Mouse (Mus musculus): ENCODE data around the gene Ccl21a. TPM values are rescaled to one million over a fixed set of nuclear protein-coding genes. Genes with fewer than 3 reads are reported as not detected.
"Not testable (repeated sequence)": the region's sequence is repeated elsewhere in the genome, so short reads cannot be mapped to it uniquely, and the experiment has no call there.

Ccl21a gene
- 248 and 325 TPM in 2 replicates for polyA plus RNA-seq (2012; rRNA removed)

DNA sequence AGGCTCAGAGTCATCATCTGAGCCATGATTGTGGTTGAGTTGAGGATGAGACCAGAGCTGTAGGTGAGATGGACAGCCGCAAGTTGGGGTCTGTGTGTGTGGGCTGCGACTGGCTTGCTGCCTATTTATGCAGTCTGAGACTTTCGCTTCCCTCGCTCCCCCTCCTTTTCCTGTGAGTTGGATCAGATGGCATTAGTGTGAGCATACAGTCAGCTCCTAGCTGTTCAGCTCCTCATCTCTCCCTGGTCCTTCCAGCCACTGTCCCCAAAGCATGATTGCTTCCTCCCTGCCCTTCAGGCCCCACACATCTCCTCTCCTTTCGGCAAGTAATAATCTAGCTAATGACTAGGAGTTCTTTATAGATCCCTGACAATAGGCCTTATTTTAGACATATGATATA is at the start of gene Ccl21a:
TSS of gene Ccl21a (minus strand) at position 101 of the 400 bp plus-strand sequence.
- H3K27ac ChIP-seq (ENCODE audit: insufficient read depth, low read length); H3K27me3 ChIP-seq (ENCODE audit: control insufficient read depth, insufficient read depth, low read length); H3K36me3 ChIP-seq (ENCODE audit: control insufficient read depth, insufficient read depth, low read length); H3K4me1 ChIP-seq (ENCODE audit: control insufficient read depth, insufficient read depth, insufficient read length); H3K4me3 ChIP-seq (ENCODE audit: extremely low read depth, insufficient read depth, insufficient read length); DNase-seq (ENCODE audit: low read depth in 1 of 2, low spot score in 2 of 2): not testable (repeated sequence)
- no CpG with 5 or more reads among the region's 5 CpGs for WGBS

DNA sequence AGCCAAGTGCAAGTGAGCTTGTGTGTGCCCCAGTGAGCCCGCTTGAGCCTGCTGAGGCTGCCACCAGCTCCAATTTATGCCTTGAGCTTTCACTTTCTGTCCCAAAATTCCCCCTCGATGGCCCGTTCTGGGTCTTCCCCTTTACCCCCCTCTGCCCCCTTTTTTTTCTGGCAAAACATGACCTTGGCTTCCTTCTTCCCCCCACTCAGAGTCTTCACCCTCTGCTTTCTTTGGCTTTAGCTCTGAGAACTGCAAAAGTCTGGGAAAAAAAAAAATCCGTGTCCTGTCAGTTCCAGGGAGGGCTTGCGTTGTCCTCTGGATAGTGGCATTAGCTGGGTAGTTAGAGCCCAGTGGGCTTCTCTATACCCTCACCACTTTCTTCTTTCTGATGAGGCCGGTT is 17.3 kb downstream of the Ccl21a start, which contains the start of gene Ccl19:
TSS of gene Ccl19 (minus strand) at position 101 of the 400 bp plus-strand sequence.
- WGBS = no CpG with 5 or more reads among the region's 6 CpGs
- not testable (repeated sequence) for DNase-seq (ENCODE audit: low read depth in 1 of 2, low spot score in 2 of 2); H3K4me1 ChIP-seq (ENCODE audit: control insufficient read depth, insufficient read depth, insufficient read length); H3K36me3 ChIP-seq (ENCODE audit: control insufficient read depth, insufficient read depth, low read length); H3K4me3 ChIP-seq (ENCODE audit: extremely low read depth, insufficient read depth, insufficient read length); H3K27me3 ChIP-seq (ENCODE audit: control insufficient read depth, insufficient read depth, low read length); H3K27ac ChIP-seq (ENCODE audit: insufficient read depth, low read length)

DNA sequence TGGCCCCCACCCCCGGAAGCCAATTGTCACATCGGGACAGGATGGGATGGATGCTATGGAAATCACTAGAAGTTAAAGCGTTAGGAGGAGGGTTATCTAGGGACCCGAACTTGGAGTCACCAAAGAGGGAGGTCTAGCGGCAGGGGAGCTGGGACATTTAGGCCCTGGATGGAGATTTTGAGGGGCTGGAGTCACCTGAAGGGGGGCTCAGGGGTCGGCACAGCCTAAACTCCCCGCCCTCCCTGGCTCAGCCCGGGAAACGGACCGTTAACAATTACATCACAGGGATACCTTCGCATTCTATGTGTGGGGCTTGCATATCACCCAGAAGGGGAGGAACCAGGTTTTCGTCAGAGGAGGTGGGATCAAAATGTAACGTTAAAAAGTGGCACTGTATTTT is 38.5 kb downstream of the Ccl21a start, which contains the start of gene 4930578G10Rik:
TSS of gene 4930578G10Rik (plus strand) at position 301 of the 400 bp plus-strand sequence.
- not testable (repeated sequence) for H3K27me3 ChIP-seq (ENCODE audit: control insufficient read depth, insufficient read depth, low read length); H3K27ac ChIP-seq (ENCODE audit: insufficient read depth, low read length); H3K36me3 ChIP-seq (ENCODE audit: control insufficient read depth, insufficient read depth, low read length); DNase-seq (ENCODE audit: low read depth in 1 of 2, low spot score in 2 of 2); H3K4me1 ChIP-seq (ENCODE audit: control insufficient read depth, insufficient read depth, insufficient read length); H3K4me3 ChIP-seq (ENCODE audit: extremely low read depth, insufficient read depth, insufficient read length)
- WGBS = no CpG with 5 or more reads among the region's 13 CpGs

Other genes with a start within 250 kb of the Ccl21a start
- 0.02 TPM in 1 of 2 replicates, not detected in the other for gene Fam205a2, start 245.8 kb downstream of the Ccl21a start, polyA plus RNA-seq (2012; rRNA removed)
- 1.4 and 1.7 TPM in 2 replicates for gene Gm10591, start 161.8 kb downstream of the Ccl21a start, polyA plus RNA-seq (2012; rRNA removed)
- gene Gm2564, start 144.3 kb downstream of the Ccl21a start, polyA plus RNA-seq (2012; rRNA removed) = 39.5 and 46.7 TPM in 2 replicates
- gene Ccl27b, start 118.7 kb downstream of the Ccl21a start, polyA plus RNA-seq (2012; rRNA removed) = not detected in 2 replicates
- gene Il11ra2, start 112.1 kb downstream of the Ccl21a start, polyA plus RNA-seq (2012; rRNA removed) = not detected in 2 replicates
- 0.30 TPM in 1 of 2 replicates, not detected in the other for gene 4930578G10Rik, start 38.4 kb downstream of the Ccl21a start, polyA plus RNA-seq (2012; rRNA removed)
- gene Ccl19, start 17.4 kb downstream of the Ccl21a start, polyA plus RNA-seq (2012; rRNA removed) = 467 and 512 TPM in 2 replicates
- gene Fam205a1, start 79.9 kb upstream of the Ccl21a start, polyA plus RNA-seq (2012; rRNA removed) = 0.05 TPM in 1 of 2 replicates, not detected in the other
- gene Gm12394, start 82.8 kb upstream of the Ccl21a start, polyA plus RNA-seq (2012; rRNA removed) = not detected in 2 replicates
- not detected in 2 replicates for gene Fam205c, start 100.2 kb upstream of the Ccl21a start, polyA plus RNA-seq (2012; rRNA removed)
- gene Phf24, start 142.7 kb upstream of the Ccl21a start, polyA plus RNA-seq (2012; rRNA removed) = 1.1 and 1.5 TPM in 2 replicates
- 12.2 and 15.1 TPM in 2 replicates for gene Dnajb5, start 175.8 kb upstream of the Ccl21a start, polyA plus RNA-seq (2012; rRNA removed)
- gene 1700022I11Rik, start 195.6 kb upstream of the Ccl21a start, polyA plus RNA-seq (2012; rRNA removed) = not detected in 2 replicates
- 68.4 and 76.1 TPM in 2 replicates for gene Vcp, start 226.5 kb upstream of the Ccl21a start, polyA plus RNA-seq (2012; rRNA removed)
- 13.5 and 16.7 TPM in 2 replicates for gene Fancg, start 236.5 kb upstream of the Ccl21a start, polyA plus RNA-seq (2012; rRNA removed)

Data from spleen, adult 2 months (tissue).